Mouse (Mus musculus) embryonic fibroblast, embryonic 13.5 days (primary cell): ENCODE measurements around the gene P4ha1.

Source experiments
- CTCF ChIP-seq: IDR thresholded peaks from 2 replicates; pipeline ENCODE4 v1.5.1; 2011; ENCODE audit warnings: mild to moderate bottlenecking, control low read depth, low read length, moderate library complexity, borderline replicate concordance; ENCODE audit not compliant: insufficient read depth
- POLR2A ChIP-seq: IDR thresholded peaks from 2 replicates; pipeline ENCODE4 v1.6.1; 2011; ENCODE audit warnings: low read depth, mild to moderate bottlenecking, control low read depth, low read length, moderate library complexity

DNA sequence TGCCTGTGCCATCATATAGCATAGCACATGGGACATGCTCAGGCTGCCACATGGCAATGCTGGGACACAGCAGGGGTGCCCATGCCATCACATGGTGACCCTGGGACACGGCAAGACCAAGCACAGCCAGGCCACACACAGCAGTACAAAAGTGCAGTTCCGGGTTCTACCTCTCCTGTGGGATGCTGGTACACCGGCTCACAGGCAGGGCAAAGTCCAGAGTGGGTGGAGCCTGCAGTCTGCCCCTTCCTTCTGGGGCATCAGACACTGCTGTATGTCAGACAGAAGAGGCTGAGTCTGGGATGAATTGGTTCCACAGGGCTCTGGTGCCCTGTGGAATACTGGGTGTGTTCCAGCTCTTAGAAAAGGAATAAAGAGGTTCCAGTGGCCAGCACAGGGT lies 31.6 kb upstream of the P4ha1 start:
- TF ChIP-seq CTCF (no peak), POLR2A (no peak)
